Mouse (Mus musculus) midbrain, embryonic 16.5 days (tissue): ENCODE measurements around the gene Cdkn1c. TPM values are rescaled to one million over a fixed set of nuclear protein-coding genes. Genes with fewer than 3 reads are reported as not detected.

Experiments used
- ATAC-seq: fragments of 200-750 bp; cut with Nextera tagmentation; 2 replicates; pipeline ENCODE4 v1.8.0; 2017; ENCODE audit warnings: moderate TSS enrichment
- H3K27ac ChIP-seq: fragments of 300-500 bp; sonication (generic); 2 replicates; pipeline ENCODE4 v1.5.1; 2014; ENCODE audit warnings: mild to moderate bottlenecking, low read length, mixed read lengths
- H3K27me3 ChIP-seq: fragments of 300-500 bp; sonication (generic); 2 replicates; pipeline ENCODE4 v1.6.1; 2014; ENCODE audit warnings: low read depth, low read length, mixed read lengths; ENCODE audit not compliant: control insufficient read depth, insufficient read depth
- H3K36me3 ChIP-seq: fragments of 300-500 bp; sonication (generic); 2 replicates; pipeline ENCODE4 v1.6.1; 2014; ENCODE audit warnings: mild to moderate bottlenecking, low read length, moderate library complexity, mixed read lengths; ENCODE audit not compliant: control insufficient read depth, insufficient read depth
- H3K4me1 ChIP-seq: fragments of 300-500 bp; sonication (generic); 2 replicates; pipeline ENCODE4 v1.6.1; 2014; ENCODE audit warnings: mild to moderate bottlenecking, low read length, mixed read lengths; ENCODE audit not compliant: control insufficient read depth, insufficient read depth
- H3K4me2 ChIP-seq: fragments of 300-500 bp; sonication (generic); 2 replicates; pipeline ENCODE4 v1.6.1; 2014; ENCODE audit warnings: mild to moderate bottlenecking, low read length, mixed read lengths
- H3K4me3 ChIP-seq: fragments of 300-500 bp; sonication (generic); 2 replicates; pipeline ENCODE4 v1.5.1; 2014; ENCODE audit warnings: low read depth, mild to moderate bottlenecking, low read length, moderate library complexity, mixed read lengths
- H3K9ac ChIP-seq: fragments of 300-500 bp; sonication (generic); 2 replicates; pipeline ENCODE4 v1.6.1; 2014; ENCODE audit warnings: low read depth, low read length, mixed read lengths
- H3K9me3 ChIP-seq: fragments of 300-500 bp; sonication (generic); replicated peaks from 2 replicates; pipeline ENCODE4 v1.6.1; 2014; ENCODE audit warnings: mild to moderate bottlenecking, low read length, mixed read lengths; ENCODE audit not compliant: control insufficient read depth, poor library complexity, severe bottlenecking
- WGBS: fragments of 180-500 bp; shearing (Covaris S2); extraction: QIAGEN DNeasy Blood & Tissue Kit; methylation state at CpG from one replicate; pipeline ENCODE4 v1.1.7; 2014; 5-methylcytosine and 5-hydroxymethylcytosine counted together
- polyA plus RNA-seq: library from polyadenylated mRNA; unstranded; fragments of >200 nt; fragmentation: Nextera tagmentation; extraction: Ambion mirVana; gene quantifications from 2 replicates; pipeline ENCODE4 v1.2.1, GENCODE M21; 2015

The Cdkn1c gene
- 171 and 184 TPM in 2 replicates for polyA plus RNA-seq

DNA sequence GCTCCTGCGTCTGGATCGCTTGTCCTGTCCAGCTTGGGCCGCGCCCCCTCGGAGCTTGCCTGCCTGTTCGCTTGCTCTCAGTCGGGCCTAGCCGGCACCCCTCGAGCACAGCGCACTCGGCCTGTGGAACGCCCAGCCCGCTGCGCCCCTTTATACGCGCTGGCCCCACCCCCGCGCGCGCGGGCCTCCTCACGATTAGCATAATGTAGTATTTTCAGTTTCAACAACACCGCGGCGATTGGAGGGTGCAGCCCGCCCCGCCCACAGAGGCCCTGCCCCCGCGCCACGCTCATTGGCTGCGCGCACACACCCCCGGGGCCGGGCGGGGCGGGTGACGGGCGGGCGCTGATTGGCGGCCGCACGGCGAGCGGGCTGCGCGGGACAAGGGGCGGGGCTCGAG is at the start of gene Cdkn1c:
TSS of gene Cdkn1c (minus strand) at position 177 of the 400 bp plus-strand sequence.
- Histone ChIP-seq H3K9ac (peak within 1 kb of the TSS; percentile 66), H3K4me1 (0 out of 2 replicates have a peak, but pooled peaks cover 3% of the 10 kb centered on the region), H3K27ac (peak within 1 kb of the TSS; percentile 52), H3K4me3 (peak within 1 kb of the TSS; percentile 50), H3K36me3 (no peaks in the 10 kb centered on the region), H3K9me3 (peaks cover 17% of the 10 kb centered on the region), H3K27me3 (no peaks in the 10 kb centered on the region), H3K4me2 (peak within 1 kb of the TSS; percentile 56)
- ATAC-seq, result peak; percentile 73
- 30% methylated on average over 37 of the region's 48 CpGs for WGBS

DNA sequence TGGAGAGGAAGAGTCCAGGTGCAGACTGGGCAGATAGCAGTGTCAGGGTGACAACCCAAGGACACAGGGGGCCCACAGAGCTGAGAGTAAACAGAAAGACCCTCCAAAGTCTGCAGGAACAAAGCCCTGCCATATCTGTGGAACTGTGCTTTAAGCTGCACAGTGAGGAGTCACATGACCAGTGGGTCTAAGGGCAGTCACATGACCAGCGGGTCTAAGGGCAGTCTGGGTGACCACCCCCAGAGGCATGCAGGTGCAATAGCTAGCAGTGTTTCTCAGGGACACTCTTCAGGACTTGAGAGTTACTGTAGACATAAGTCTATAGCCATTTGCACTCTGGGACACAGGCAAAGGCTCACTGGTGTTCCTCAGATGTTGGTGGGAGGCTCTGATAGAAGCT is 48.7 kb upstream of the Cdkn1c start:
- H3K4me3 ChIP-seq, result no peak overlapping the region
- H3K9ac ChIP-seq, result no peak overlapping the region
- no peak overlapping the region for H3K4me2 ChIP-seq
- peaks cover 12% of the 10 kb centered on the region for H3K36me3 ChIP-seq
- H3K27me3 ChIP-seq, result peaks cover 7% of the 10 kb centered on the region
- 67% methylated on average over 1 of the region's 1 CpGs for WGBS
- no peaks in the 10 kb centered on the region for H3K9me3 ChIP-seq
- no peak overlapping the region for H3K27ac ChIP-seq
- no peaks in the 10 kb centered on the region for H3K4me1 ChIP-seq
- no peak for ATAC-seq

DNA sequence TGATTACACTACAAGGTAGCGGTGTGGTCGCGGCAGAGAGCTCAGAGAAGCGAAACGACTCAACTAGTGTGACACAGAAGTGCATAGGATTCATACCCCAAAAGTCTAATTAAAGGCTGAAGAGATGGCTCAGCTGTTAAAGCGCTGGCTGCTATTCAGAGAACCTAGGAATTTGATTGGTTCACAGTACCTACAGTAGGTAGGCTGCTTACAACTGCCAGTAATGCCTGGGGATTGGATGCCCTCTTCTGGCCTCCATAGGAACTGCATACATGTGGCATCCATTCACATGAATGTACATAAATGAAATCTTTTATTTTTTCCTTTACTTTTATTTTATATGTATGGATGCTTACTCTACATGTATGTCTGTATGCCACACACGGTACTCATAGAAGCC is 45.8 kb upstream of the Cdkn1c start:
- Histone ChIP-seq H3K4me2 (no peak overlapping the region), H3K4me3 (no peak overlapping the region), H3K27ac (no peak overlapping the region), H3K9me3 (no peaks in the 10 kb centered on the region), H3K4me1 (peaks cover 8% of the 10 kb centered on the region), H3K36me3 (no peaks in the 10 kb centered on the region), H3K27me3 (peaks cover 30% of the 10 kb centered on the region), H3K9ac (no peak overlapping the region)
- 26% methylated on average over 7 of the region's 7 CpGs for WGBS
- no peak for ATAC-seq

DNA sequence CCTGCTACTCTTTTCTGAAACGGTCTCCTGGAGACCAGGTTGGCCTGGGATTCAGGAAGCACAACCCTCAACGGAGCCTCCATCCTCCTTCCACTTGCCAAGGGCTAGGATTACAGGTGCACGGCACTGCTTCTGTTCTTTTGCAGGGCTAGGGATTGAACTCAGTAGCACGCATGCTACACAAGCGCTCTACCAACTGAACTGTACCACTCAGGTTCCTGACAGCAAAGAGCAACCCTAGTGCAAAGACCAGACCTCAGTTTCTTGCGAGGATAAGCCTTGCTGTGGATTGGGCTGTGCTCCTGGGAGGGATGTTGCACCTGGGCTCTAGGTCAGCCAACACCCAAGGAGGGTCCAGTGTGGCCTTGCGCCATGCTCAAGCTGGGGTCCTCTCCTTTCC is 45.4 kb upstream of the Cdkn1c start:
- no peak overlapping the region for H3K9ac ChIP-seq
- H3K9me3 ChIP-seq, result no peaks in the 10 kb centered on the region
- H3K4me1 ChIP-seq, result peaks cover 11% of the 10 kb centered on the region
- no peak overlapping the region for H3K4me3 ChIP-seq
- 69% methylated on average over 7 of the region's 7 CpGs for WGBS
- no peak overlapping the region for H3K4me2 ChIP-seq
- H3K36me3 ChIP-seq, result no peaks in the 10 kb centered on the region
- no peak for ATAC-seq
- peaks cover 33% of the 10 kb centered on the region for H3K27me3 ChIP-seq
- no peak overlapping the region for H3K27ac ChIP-seq

DNA sequence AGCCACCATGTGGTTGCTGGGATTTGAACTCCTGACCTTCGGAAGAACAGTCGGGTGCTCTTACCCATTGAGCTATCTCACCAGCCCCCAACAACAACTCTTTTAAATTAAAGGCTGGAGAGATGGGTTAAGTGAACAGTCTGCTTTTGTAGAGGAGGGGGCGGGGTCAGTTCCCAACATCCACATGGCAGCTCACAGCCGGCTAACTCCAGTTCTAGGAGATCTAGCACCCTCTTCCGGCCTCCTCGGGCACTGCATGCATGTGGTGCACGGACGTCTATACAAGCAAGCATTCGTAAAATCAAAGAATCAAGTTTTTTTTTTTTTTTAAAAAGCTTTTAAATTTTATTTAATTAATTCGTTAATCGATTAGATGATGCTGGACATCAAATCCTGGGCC is 45.0 kb upstream of the Cdkn1c start:
- no peak overlapping the region for H3K4me2 ChIP-seq
- 32% methylated on average over 11 of the region's 11 CpGs for WGBS
- peaks cover 11% of the 10 kb centered on the region for H3K4me1 ChIP-seq
- peaks cover 36% of the 10 kb centered on the region for H3K27me3 ChIP-seq
- no peak overlapping the region for H3K4me3 ChIP-seq
- H3K9me3 ChIP-seq, result no peaks in the 10 kb centered on the region
- no peak overlapping the region for H3K27ac ChIP-seq
- no peaks in the 10 kb centered on the region for H3K36me3 ChIP-seq
- no peak for ATAC-seq
- H3K9ac ChIP-seq, result no peak overlapping the region

DNA sequence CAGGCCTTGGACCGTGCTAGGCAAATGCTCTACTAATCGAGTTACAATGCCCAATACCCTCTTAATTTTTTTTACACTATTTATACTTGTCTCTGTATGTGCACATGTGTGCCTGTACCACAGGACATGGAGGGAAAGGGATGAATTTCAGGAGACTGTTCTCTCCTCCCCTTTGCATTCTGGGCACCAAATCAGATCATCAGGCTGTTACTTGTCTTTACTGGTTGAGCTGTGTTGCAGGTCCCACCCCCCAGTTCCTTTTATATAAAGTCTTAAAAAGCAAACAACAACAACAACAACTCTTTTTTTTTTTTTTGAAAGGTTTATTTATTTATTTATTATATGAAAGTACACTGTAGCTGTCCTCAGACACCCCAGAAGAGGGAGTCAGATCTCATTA is 44.6 kb upstream of the Cdkn1c start:
- H3K9ac ChIP-seq, result no peak overlapping the region
- 96% methylated on average over 2 of the region's 2 CpGs for WGBS
- H3K4me2 ChIP-seq, result no peak overlapping the region
- ATAC-seq, result no peak
- no peaks in the 10 kb centered on the region for H3K36me3 ChIP-seq
- H3K27me3 ChIP-seq, result peaks cover 41% of the 10 kb centered on the region
- H3K4me3 ChIP-seq, result no peak overlapping the region
- H3K4me1 ChIP-seq, result peaks cover 11% of the 10 kb centered on the region
- no peak overlapping the region for H3K27ac ChIP-seq
- H3K9me3 ChIP-seq, result no peaks in the 10 kb centered on the region

DNA sequence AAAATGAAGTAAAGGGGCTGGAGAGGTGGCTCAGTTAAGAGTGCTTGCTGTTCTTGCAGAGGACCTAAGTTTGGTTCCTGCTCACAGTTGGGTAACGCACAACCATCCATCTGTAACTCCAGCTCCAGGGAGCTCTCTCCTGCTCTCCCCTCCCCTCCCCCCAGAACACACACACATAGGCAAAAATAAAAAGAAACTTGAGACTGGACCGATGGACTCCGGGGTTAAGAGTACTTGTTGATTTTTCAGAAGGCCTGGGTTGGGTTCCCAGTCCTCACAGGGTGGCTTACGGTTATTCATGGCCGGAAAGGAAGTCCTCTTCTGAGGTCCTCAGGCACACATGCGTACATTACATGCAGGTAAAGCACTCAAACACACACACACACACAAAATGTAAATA is 43.1 kb upstream of the Cdkn1c start:
- Histone ChIP-seq H3K36me3 (no peaks in the 10 kb centered on the region), H3K4me3 (no peak overlapping the region), H3K9me3 (no peaks in the 10 kb centered on the region), H3K9ac (no peak overlapping the region), H3K27me3 (peaks cover 49% of the 10 kb centered on the region), H3K4me1 (peaks cover 11% of the 10 kb centered on the region), H3K4me2 (no peak overlapping the region), H3K27ac (no peak overlapping the region)
- WGBS, result 91% methylated on average over 6 of the region's 6 CpGs
- no peak for ATAC-seq

DNA sequence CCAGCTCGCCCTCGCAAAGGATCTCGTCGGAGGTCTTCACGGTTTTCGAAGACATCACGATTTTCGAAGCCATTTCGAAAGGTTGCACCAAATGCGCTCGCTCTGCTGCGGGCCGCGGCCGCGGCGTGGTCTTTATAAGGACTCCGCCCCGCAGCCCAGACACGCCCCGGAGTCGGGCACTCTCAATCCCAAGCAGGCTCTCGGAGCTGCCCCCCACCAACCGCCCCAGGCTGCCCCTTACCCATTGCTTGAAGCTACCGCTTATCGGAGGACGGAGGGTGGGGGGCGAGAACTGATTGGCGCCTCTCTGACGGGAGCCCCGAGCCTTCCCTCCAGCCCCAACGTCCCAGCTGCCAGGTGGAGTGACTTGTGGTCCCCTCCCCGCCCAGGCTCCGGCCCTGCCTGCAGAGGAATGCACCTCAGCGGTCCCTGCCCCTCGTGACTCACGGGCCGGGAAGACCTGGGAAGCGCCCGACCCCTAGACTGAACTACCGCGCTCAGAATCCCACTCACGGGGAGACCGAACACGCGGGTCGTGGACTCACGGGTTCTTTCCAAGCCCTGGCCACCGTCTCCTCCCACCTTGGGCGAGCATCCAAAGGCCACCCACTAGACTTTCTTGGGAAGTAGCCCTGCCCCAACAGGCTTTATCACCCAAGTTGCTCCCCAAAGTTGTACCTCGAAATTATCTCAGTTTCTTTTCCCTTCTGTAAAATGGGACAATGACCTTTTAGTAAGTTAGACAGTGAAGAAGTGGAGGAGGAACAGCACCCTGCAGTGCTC is 41.8 kb upstream of the Cdkn1c start, which contains the start of gene Phlda2:
TSS of gene Phlda2 (minus strand) at position 733 of the 783 bp plus-strand sequence.
- peak within 1 kb of the TSS; percentile 64 for H3K4me2 ChIP-seq
- peak within 1 kb of the TSS; percentile 41 for H3K4me3 ChIP-seq
- ATAC-seq, result no peak
- no peaks in the 10 kb centered on the region for H3K9me3 ChIP-seq
- peaks cover 11% of the 10 kb centered on the region for H3K4me1 ChIP-seq
- peak within 1 kb of the TSS; percentile 44; the same call in 1 of the 2 replicates for H3K9ac ChIP-seq
- H3K27me3 ChIP-seq, result peaks cover 50% of the 10 kb centered on the region
- no peaks in the 10 kb centered on the region for H3K36me3 ChIP-seq
- 4% methylated on average over 51 of the region's 51 CpGs for WGBS
- no peak within 1 kb of the TSS for H3K27ac ChIP-seq

DNA sequence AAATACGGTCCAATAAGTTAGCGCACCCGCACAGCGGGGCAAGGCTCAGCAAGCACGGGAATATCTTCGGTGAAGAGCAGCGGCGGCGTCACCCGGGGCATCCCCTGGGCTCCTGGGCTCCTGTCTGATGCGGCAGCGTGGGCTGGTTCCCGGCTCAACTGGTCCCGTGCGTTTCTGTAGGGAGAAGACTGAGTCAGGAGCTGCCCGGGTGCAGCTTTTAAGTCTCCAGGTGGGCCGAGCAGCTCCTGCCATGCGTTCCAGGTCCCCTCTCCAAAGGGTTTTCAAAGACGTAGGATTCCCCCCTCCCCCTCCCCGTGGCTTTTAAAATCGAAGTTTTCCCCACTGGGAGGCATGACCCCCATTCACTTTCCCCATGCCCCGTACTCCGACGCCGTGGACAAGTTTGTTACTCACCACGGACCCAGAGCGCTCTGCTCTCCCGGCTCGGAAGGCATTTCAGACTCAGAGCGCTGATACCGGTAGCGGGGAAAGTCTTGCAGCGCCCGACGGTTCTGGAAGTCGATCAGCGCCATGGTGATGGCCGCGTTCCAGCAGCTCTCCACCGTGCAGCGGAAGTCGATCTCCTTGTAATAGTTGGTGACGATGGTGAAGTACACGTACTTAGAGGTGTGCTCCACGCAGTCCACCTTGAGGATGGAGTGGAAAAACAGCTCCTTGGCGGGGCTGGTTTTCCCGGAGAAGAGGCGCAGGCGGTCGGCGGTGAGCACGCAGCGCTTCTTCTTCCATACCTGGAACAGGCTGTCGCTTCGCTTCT is 41.0 kb upstream of the Cdkn1c start:
- H3K9me3 ChIP-seq, result no peaks in the 10 kb centered on the region
- no peaks in the 10 kb centered on the region for H3K36me3 ChIP-seq
- peak overlapping the region; percentile 44; the same call in 1 of the 2 replicates for H3K9ac ChIP-seq
- peaks cover 50% of the 10 kb centered on the region for H3K27me3 ChIP-seq
- no peak for ATAC-seq
- H3K27ac ChIP-seq, result no peak overlapping the region
- H3K4me3 ChIP-seq, result peak overlapping the region; percentile 41
- H3K4me1 ChIP-seq, result peaks cover 11% of the 10 kb centered on the region
- WGBS, result 3% methylated on average over 55 of the region's 55 CpGs
- peak overlapping the region; percentile 64 for H3K4me2 ChIP-seq
